Comparison of ENCODE assay signal across 8 mouse cellular contexts in genomic region chr4:150008853-150009586, GRCm38 (mm10). TPM values are rescaled to one million over a fixed set of nuclear protein-coding genes. Genes with fewer than 3 reads are reported as not detected.
A peak's percentile ranks its signal among the peaks of the same experiment; 100 is the strongest.
DNase-seq lines count a peak whose midpoint lies in the region; ATAC-seq and TF ChIP-seq lines count a peak whose summit lies in the region.

Gene H6pd (minus strand): TSS chr4:150009023.

- peaks cover 31% of the 10 kb centered on the region for H3K4me1 ChIP-seq in heart, embryonic 12.5 days (replicated peaks)
- H3K4me1 ChIP-seq in kidney, embryonic 16.5 days (ENCODE audit: insufficient read depth, low read length), result peaks cover 38% of the 10 kb centered on the region

- peak within 1 kb of the TSS; percentile 86 for H3K9ac ChIP-seq in heart, embryonic 12.5 days
- peak within 1 kb of the TSS; percentile 91 for H3K9ac ChIP-seq in kidney, embryonic 16.5 days (replicated peaks; ENCODE audit: low read length)

- H3K4me2 ChIP-seq in heart, embryonic 12.5 days, result peak within 1 kb of the TSS; percentile 77
- H3K4me2 ChIP-seq in kidney, embryonic 16.5 days (replicated peaks; ENCODE audit: low read depth, low read length), result peak within 1 kb of the TSS; percentile 81

- H3K79me2 ChIP-seq in C2C12 (ENCODE audit: control insufficient read depth, insufficient read depth), result peaks cover 36% of the 10 kb centered on the region

- H3ac ChIP-seq in C2C12 (ENCODE audit: control insufficient read depth, insufficient read length, low read depth), result peak within 1 kb of the TSS; percentile 86

- 3% methylated on average over 52 of the region's 52 CpGs for WGBS in heart, embryonic 12.5 days
- 5% methylated on average over 52 of the region's 52 CpGs for WGBS in kidney, embryonic 16.5 days

- TF ChIP-seq POLR2A in brain, embryonic 14.5 days (IDR thresholded peaks at IDR 0.05; ENCODE audit: borderline replicate concordance, extremely low read depth, insufficient read depth, insufficient read length, poor library complexity, severe bottlenecking), result peak; percentile 94

- DNase-seq in brain, embryonic 14.5 days (ENCODE audit: low read depth), result peak; percentile 93
- DNase-seq in liver, result peak; percentile 91
- peak; percentile 68 to 85 for DNase-seq in monocyte, adult 2 months (ENCODE audit: low read depth in 1 of 2, low spot score in 2 of 2)
- peak; percentile 80 to 85 for DNase-seq in spleen, postnatal 14 days (ENCODE audit: low spot score in 2 of 2)

- H3K4me3 ChIP-seq in C2C12 (ENCODE audit: insufficient read depth, poor library complexity, severe bottlenecking), result peak within 1 kb of the TSS; percentile 46
- H3K4me3 ChIP-seq in heart, embryonic 12.5 days, result peak within 1 kb of the TSS; percentile 72
- H3K4me3 ChIP-seq in kidney, embryonic 16.5 days (ENCODE audit: low read length), result peak within 1 kb of the TSS; percentile 73

- no peaks in the 10 kb centered on the region for H3K27me3 ChIP-seq in C2C12 (ENCODE audit: control insufficient read depth, insufficient read depth, insufficient read length)
- no peaks in the 10 kb centered on the region for H3K27me3 ChIP-seq in heart, embryonic 12.5 days (replicated peaks)
- no peaks in the 10 kb centered on the region for H3K27me3 ChIP-seq in kidney, embryonic 16.5 days (ENCODE audit: insufficient read depth, low read length)

- TF ChIP-seq CTCF in C2C12 (IDR thresholded peaks at IDR 0.05; ENCODE audit: control insufficient read depth, insufficient read depth, insufficient read length), result no peak
- no peak for TF ChIP-seq CTCF in brain, embryonic 14.5 days (IDR thresholded peaks at IDR 0.05; ENCODE audit: borderline replicate concordance, extremely low read depth, insufficient read depth, insufficient read length)

- peak; percentile 67 for ATAC-seq in erythroid progenitor cell, adult 5-6 weeks (replicated peaks; ENCODE audit: low FRiP score, poor library complexity, severe bottlenecking)
- ATAC-seq in heart, embryonic 12.5 days (ENCODE audit: insufficient number of reproducible peaks, low FRiP score), result peak; percentile 90
- peak; percentile 92 for ATAC-seq in kidney, embryonic 16.5 days (ENCODE audit: low FRiP score, low TSS enrichment)

- no peaks in the 10 kb centered on the region; the same call in 1 of the 2 replicates for H3K9me3 ChIP-seq in heart, embryonic 12.5 days (replicated peaks)
- no peaks in the 10 kb centered on the region for H3K9me3 ChIP-seq in kidney, embryonic 16.5 days (ENCODE audit: low read length)

- H3K36me3 ChIP-seq in C2C12 (ENCODE audit: control insufficient read depth, insufficient read depth), result no peaks in the 10 kb centered on the region
- peaks cover 7% of the 10 kb centered on the region; the same call in 1 of the 2 replicates for H3K36me3 ChIP-seq in heart, embryonic 12.5 days
- H3K36me3 ChIP-seq in kidney, embryonic 16.5 days (ENCODE audit: insufficient read depth, low read length), result 0 out of 2 replicates have a peak, but pooled peaks cover 2% of the 10 kb centered on the region

- H3K27ac ChIP-seq in heart, embryonic 12.5 days (ENCODE audit: poor library complexity, severe bottlenecking), result peak within 1 kb of the TSS; percentile 96
- peak within 1 kb of the TSS; percentile 97 for H3K27ac ChIP-seq in kidney, embryonic 16.5 days (ENCODE audit: low read length)

- H3K79me3 ChIP-seq in C2C12 (ENCODE audit: low read depth), result peaks cover 17% of the 10 kb centered on the region

TF ChIP-seq in C2C12, 6 proteins besides CTCF, POLR2A, EP300 and RAD21:
- TF ChIP-seq FOSL1 (IDR thresholded peaks at IDR 0.05; ENCODE audit: insufficient read depth, low read length, poor library complexity, severe bottlenecking) (no peak), CEBPB (IDR thresholded peaks at IDR 0.05; ENCODE audit: low read depth) (peak; percentile 52), MYOD1 (IDR thresholded peaks at IDR 0.05; ENCODE audit: control insufficient read depth, insufficient read length, low read depth) (peak; percentile 5), MAX (IDR thresholded peaks at IDR 0.05) (no peak)
TF ChIP-seq in C2C12: peak in this region for 2.

RNA-seq across cellular contexts. Expression of gene H6pd, which starts in this region (rescaled TPM):
- polyA plus RNA-seq in C2C12 (2012; fragmentation: generic; extraction: Trizol), result 14.9 TPM
- 3.2 and 5.8 TPM in 2 replicates for polyA plus RNA-seq in brain, embryonic 14.5 days (2012; rRNA removed)
- total RNA-seq in erythroid progenitor cell, adult 5-6 weeks (2015; ENCODE audit: low replicate concordance), result 2.5 TPM in 2 replicates
- total RNA-seq in erythroid progenitor cell, adult 5-6 weeks (2017; ENCODE audit: low replicate concordance), result 3.2 and 11.8 TPM in 2 replicates
- 11.4 and 12.7 TPM in 2 replicates for polyA plus RNA-seq in heart, embryonic 12.5 days (2016; fragmentation: Nextera tagmentation; extraction: Ambion mirVana)
- polyA plus RNA-seq in kidney, embryonic 16.5 days (2015; fragmentation: Nextera tagmentation; extraction: Ambion mirVana), result 22.8 and 24.7 TPM in 2 replicates

Comparison
In these comparisons a context has a peak if more than half of its experiments do, and no peak if none do; other contexts are left out.
1. Peak in every context shown above with its lines: DNase-seq, ATAC-seq, H3K4me3 ChIP-seq and H3K27ac ChIP-seq.